23 mouse cellular contexts compared by ENCODE assay signal in the genomic region with DNA sequence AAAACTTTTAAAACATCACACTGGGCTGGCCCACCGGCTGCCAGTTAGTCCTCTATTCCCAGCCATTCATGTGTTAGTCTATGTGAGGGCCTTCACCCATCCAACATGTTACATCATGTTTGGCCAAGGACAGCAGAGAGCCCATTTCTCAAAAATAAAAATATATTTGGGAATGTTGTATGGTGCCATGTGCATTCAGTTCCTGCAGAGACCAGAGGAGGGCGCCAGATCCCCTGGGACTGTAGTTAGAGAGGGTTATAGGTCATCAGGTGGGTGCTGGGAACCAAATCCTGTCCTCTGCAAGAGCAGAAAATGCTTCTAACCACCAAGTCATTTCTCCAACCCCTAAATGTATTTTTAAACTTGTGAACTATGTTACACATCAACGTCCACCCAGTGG. TPM values are rescaled to one million over a fixed set of nuclear protein-coding genes. Genes with fewer than 3 reads are reported as not detected.
DNase-seq lines count a peak whose midpoint lies in the region; ATAC-seq and TF ChIP-seq lines count a peak whose summit lies in the region.
"Had no signal": no experiment of that assay in that cellular context is flagged by ENCODE, and none has a peak within 500 bp of the region (broad histone marks: within the 10 kb centered on the region; RNA-seq: fewer than 3 reads in every experiment).

No protein-coding gene starts in this region.

- H3K79me2 ChIP-seq in heart, adult 2 months (replicated peaks; ENCODE audit: control insufficient read depth, insufficient read depth, low read length), result no peaks in the 10 kb centered on the region
- no peaks in the 10 kb centered on the region for H3K79me2 ChIP-seq in MEL (ENCODE audit: control insufficient read depth, insufficient read depth, low read length, poor library complexity)

- H3K36me3 ChIP-seq in heart, adult 2 months (ENCODE audit: control insufficient read depth, insufficient read depth, low read length), result no peaks in the 10 kb centered on the region
- H3K36me3 ChIP-seq in liver, postnatal 0 days (replicated peaks; ENCODE audit: insufficient read depth, low read length), result no peaks in the 10 kb centered on the region
- no peaks in the 10 kb centered on the region for H3K36me3 ChIP-seq in liver, embryonic 12.5 days
- no peaks in the 10 kb centered on the region for H3K36me3 ChIP-seq in MEL (ENCODE audit: control insufficient read depth in 1 of 2, insufficient read depth in 2 of 2, low read length in 2 of 2)
- H3K36me3 ChIP-seq: hindbrain, embryonic 13.5 days; intestine, embryonic 15.5 days; kidney, embryonic 15.5 days; limb, embryonic 15.5 days; lung, embryonic 15.5 days; neural tube, embryonic 12.5 days had no signal

- H3K9ac ChIP-seq in heart, adult 2 months (ENCODE audit: low read depth, low read length), result no peak overlapping the region
- no peak overlapping the region for H3K9ac ChIP-seq in liver, postnatal 0 days (replicated peaks)
- H3K9ac ChIP-seq in liver, embryonic 12.5 days, result no peak overlapping the region
- no peak overlapping the region for H3K9ac ChIP-seq in MEL (ENCODE audit: control insufficient read depth, low read depth, low read length, poor library complexity, severe bottlenecking)
- H3K9ac ChIP-seq: hindbrain, embryonic 13.5 days; intestine, embryonic 15.5 days; kidney, embryonic 15.5 days; limb, embryonic 15.5 days; lung, embryonic 15.5 days; neural tube, embryonic 12.5 days had no signal

- TF ChIP-seq RAD21 in MEL (IDR thresholded peaks at IDR 0.05; ENCODE audit: low read depth, low read length), result no peak

- DNase-seq in heart, adult 2 months, result no peak
- DNase-seq in heart, postnatal 36 days, result no peak
- no peak for DNase-seq in liver, postnatal 0 days
- no peak for DNase-seq in MEL (ENCODE audit: low read depth, low spot score)
- DNase-seq: adrenal gland, adult 8-10 months; cerebellum, adult 11-12 months; cerebellum, postnatal 25 days; gastrocnemius, postnatal 25 days; heart, postnatal 10 days; layer of hippocampus, postnatal 36 days; thymus, postnatal 25 days had no signal

- intact Hi-C loops in heart, adult 2 months (cut with DNase I), result no loop called here
- intact Hi-C loops in heart, postnatal 36 days (cut with DNase I), result no loop called here

- TF ChIP-seq EP300 in heart, adult 2 months (IDR thresholded peaks at IDR 0.05; ENCODE audit: insufficient read depth, low read depth, low read length), result no peak
- no peak for TF ChIP-seq EP300 in liver, postnatal 0 days (IDR thresholded peaks at IDR 0.05; ENCODE audit: low read depth)
- no peak for TF ChIP-seq EP300 in MEL (IDR thresholded peaks at IDR 0.05; ENCODE audit: low read depth in 1 of 2, low read length in 2 of 2)

- ATAC-seq in liver, postnatal 0 days, result no peak
- ATAC-seq in liver, embryonic 12.5 days, result no peak
- no peak for ATAC-seq in cerebellum, adult (ENCODE audit: insufficient number of reproducible peaks, low FRiP score, low TSS enrichment)
- ATAC-seq: intestine, embryonic 15.5 days had no signal

- TF ChIP-seq POLR2A in heart, adult 2 months (IDR thresholded peaks at IDR 0.05; ENCODE audit: insufficient read depth, low read depth, low read length), result no peak
- TF ChIP-seq POLR2A in MEL (IDR thresholded peaks at IDR 0.05; ENCODE audit: control insufficient read depth in 1 of 2, insufficient read depth in 1 of 2, low read depth in 1 of 2, low read length in 2 of 2, poor library complexity in 1 of 2), result no peak
- TF ChIP-seq POLR2A in cortical plate, adult 2 months (IDR thresholded peaks at IDR 0.05; ENCODE audit: extremely low read depth, insufficient read depth, low read length), result no peak

- H3K4me1 ChIP-seq in heart, adult 2 months (ENCODE audit: control insufficient read depth, insufficient read depth, low read length), result peaks cover 9% of the 10 kb centered on the region
- no peaks in the 10 kb centered on the region for H3K4me1 ChIP-seq in liver, postnatal 0 days (ENCODE audit: insufficient read depth)
- H3K4me1 ChIP-seq in liver, embryonic 12.5 days, result no peaks in the 10 kb centered on the region
- no peaks in the 10 kb centered on the region for H3K4me1 ChIP-seq in MEL (ENCODE audit: control insufficient read depth in 1 of 2, insufficient read depth in 2 of 2, low read length in 2 of 2)
- peaks cover 6% of the 10 kb centered on the region for H3K4me1 ChIP-seq in cortical plate, adult 2 months (ENCODE audit: control insufficient read depth, insufficient read depth, low read length)
- H3K4me1 ChIP-seq: kidney, embryonic 15.5 days; limb, embryonic 15.5 days; neural tube, embryonic 12.5 days had no signal

- H3K27me3 ChIP-seq in heart, adult 2 months (ENCODE audit: control insufficient read depth, insufficient read depth, low read length), result no peaks in the 10 kb centered on the region
- H3K27me3 ChIP-seq in liver, postnatal 0 days (ENCODE audit: insufficient read depth, low read length), result no peaks in the 10 kb centered on the region
- H3K27me3 ChIP-seq in liver, embryonic 12.5 days (replicated peaks), result no peaks in the 10 kb centered on the region
- H3K27me3 ChIP-seq in MEL (ENCODE audit: control insufficient read depth in 1 of 2, insufficient read depth in 2 of 2, low read length in 2 of 2), result no peaks in the 10 kb centered on the region
- H3K27me3 ChIP-seq: CH12.LX; hindbrain, embryonic 13.5 days; intestine, embryonic 15.5 days; kidney, embryonic 15.5 days; limb, embryonic 15.5 days; lung, embryonic 15.5 days; neural tube, embryonic 12.5 days had no signal

- peak; percentile 44 for TF ChIP-seq CTCF in heart, adult 2 months (IDR thresholded peaks at IDR 0.05)
- peak; percentile 28 for TF ChIP-seq CTCF in liver, postnatal 0 days (IDR thresholded peaks at IDR 0.05; ENCODE audit: low read depth)
- peak; percentile 31 to 33 (median 32); a peak in 4 of 6 replicates for TF ChIP-seq CTCF in MEL (IDR thresholded peaks at IDR 0.05 in 2 of 3, conservative IDR thresholded peaks at IDR 0.05 in 1 of 3; ENCODE audit: control insufficient read depth in 1 of 3, insufficient read depth in 1 of 3, low read depth in 2 of 3, low read length in 3 of 3, poor library complexity in 1 of 3, severe bottlenecking in 1 of 3)
- TF ChIP-seq CTCF in cortical plate, adult 2 months (IDR thresholded peaks at IDR 0.05; ENCODE audit: extremely low read depth, insufficient read depth, low read length), result no peak

- no peak overlapping the region for H3K27ac ChIP-seq in heart, adult 2 months
- no peak overlapping the region for H3K27ac ChIP-seq in liver, postnatal 0 days (ENCODE audit: low read depth)
- H3K27ac ChIP-seq in liver, embryonic 12.5 days, result no peak overlapping the region
- no peak overlapping the region for H3K27ac ChIP-seq in MEL (ENCODE audit: control insufficient read depth, low read depth, low read length)
- peak overlapping the region; percentile 56 for H3K27ac ChIP-seq in cortical plate, adult 2 months (ENCODE audit: insufficient read depth, low read length)
- H3K27ac ChIP-seq: hindbrain, embryonic 13.5 days; intestine, embryonic 15.5 days; kidney, embryonic 15.5 days; limb, embryonic 15.5 days; lung, embryonic 15.5 days; neural tube, embryonic 12.5 days had no signal

- H3K9me3 ChIP-seq in liver, postnatal 0 days (ENCODE audit: low read length), result no peaks in the 10 kb centered on the region
- H3K9me3 ChIP-seq in liver, embryonic 12.5 days (replicated peaks), result no peaks in the 10 kb centered on the region
- no peaks in the 10 kb centered on the region for H3K9me3 ChIP-seq in MEL (replicated peaks; ENCODE audit: insufficient read depth, low read length)
- H3K9me3 ChIP-seq: hindbrain, embryonic 13.5 days; intestine, embryonic 15.5 days; kidney, embryonic 15.5 days; limb, embryonic 15.5 days; lung, embryonic 15.5 days; neural tube, embryonic 12.5 days had no signal

- H3K4me2 ChIP-seq in liver, postnatal 0 days (ENCODE audit: low read depth, low read length), result no peak overlapping the region
- no peak overlapping the region for H3K4me2 ChIP-seq in liver, embryonic 12.5 days
- H3K4me2 ChIP-seq: heart, embryonic 11.5 days; hindbrain, embryonic 13.5 days; intestine, embryonic 15.5 days; kidney, embryonic 15.5 days; limb, embryonic 15.5 days; lung, embryonic 15.5 days; midbrain, embryonic 11.5 days; neural tube, embryonic 12.5 days had no signal

- 82% methylated on average over 3 of the region's 3 CpGs for WGBS in heart, adult 2 months
- WGBS in liver, postnatal 0 days (ENCODE audit: insufficient replicate concordance), result 71% methylated on average over 3 of the region's 3 CpGs
- 67% methylated on average over 3 of the region's 3 CpGs for WGBS in liver, embryonic 12.5 days (ENCODE audit: insufficient replicate concordance)

- H3K4me3 ChIP-seq in heart, adult 2 months, result no peak overlapping the region
- H3K4me3 ChIP-seq in liver, postnatal 0 days (ENCODE audit: low read depth, low read length), result no peak overlapping the region
- H3K4me3 ChIP-seq in liver, embryonic 12.5 days, result no peak overlapping the region
- H3K4me3 ChIP-seq in MEL (ENCODE audit: control insufficient read depth in 1 of 2, insufficient read depth in 1 of 2, low read depth in 2 of 2, low read length in 2 of 2), result no peak overlapping the region
- no peak overlapping the region for H3K4me3 ChIP-seq in cortical plate, adult 2 months (ENCODE audit: insufficient read depth, low read length)
- H3K4me3 ChIP-seq: hindbrain, embryonic 13.5 days; intestine, embryonic 15.5 days; kidney, embryonic 15.5 days; limb, embryonic 15.5 days; lung, embryonic 15.5 days; neural tube, embryonic 12.5 days had no signal

TF ChIP-seq in MEL, 35 proteins besides CTCF, POLR2A, EP300 and RAD21:
- no peak for TF ChIP-seq E2F4 (IDR thresholded peaks at IDR 0.05; ENCODE audit: borderline replicate concordance, low read depth, low read length)
- no peak for TF ChIP-seq MAZ (IDR thresholded peaks at IDR 0.05; ENCODE audit: low read depth, low read length)
- no peak for TF ChIP-seq MYB (IDR thresholded peaks at IDR 0.05; ENCODE audit: low read depth, low read length)
- TF ChIP-seq BHLHE40 (IDR thresholded peaks at IDR 0.05; ENCODE audit: borderline replicate concordance, low read depth, low read length), result no peak

RNA-seq across cellular contexts. Expression of a gene that starts 27.5 kb away (rescaled TPM):
- total RNA-seq in heart, adult 2 months (2021), result 100 to 1,000 TPM; 117 to 153 TPM
- 43.8 and 55.9 TPM in 2 replicates for polyA plus RNA-seq in heart, adult 2 months (2012; rRNA removed)
- total RNA-seq in heart, postnatal 36 days (2021), result 100 to 1,000 TPM; 134 to 136 TPM
- polyA plus RNA-seq in liver, postnatal 0 days (2015; fragmentation: Nextera tagmentation; extraction: Ambion mirVana), result 2.0 and 3.2 TPM in 2 replicates
- polyA plus RNA-seq in liver, embryonic 12.5 days (2016; fragmentation: Nextera tagmentation; extraction: Ambion mirVana), result 4.0 and 4.1 TPM in 2 replicates
- 2.3 TPM in 2 replicates for total RNA-seq in MEL (2012; rRNA removed)
- 1 to 10 TPM in 1 of 2 experiments, not detected in 1; 1.9 TPM for polyA plus RNA-seq in MEL (2012; ENCODE audit: insufficient read depth in 1 of 2, insufficient read length in 2 of 2, low read depth in 1 of 2, low replicate concordance in 2 of 2, missing spikeins in 1 of 2)
- 78.6 and 79.3 TPM in 2 replicates for polyA plus RNA-seq in cortical plate, adult 2 months (2012; rRNA removed)
